Mouse (Mus musculus): Measurements from ENCODE around the gene Itgb4. TPM values are rescaled to one million over a fixed set of nuclear protein-coding genes. Genes with fewer than 3 reads are reported as not detected.

Itgb4 gene
- polyA plus RNA-seq, 1 experiment: 2.5 TPM

GRCm38 (mm10) chr11:115989686-115990085 lies 15.2 kb downstream of the Itgb4 start:
- TF ChIP-seq CTCF (IDR thresholded peaks at IDR 0.05; ENCODE audit: extremely low read depth, insufficient read depth, insufficient read length, insufficient replicate concordance): no peak
- no peak for TF ChIP-seq POLR2A (IDR thresholded peaks at IDR 0.05; ENCODE audit: low read depth, low read length)
- H3K4me3 ChIP-seq (ENCODE audit: extremely low read depth, insufficient read depth, insufficient read length): no peak overlapping the region
- DNase-seq (ENCODE audit: low read depth in 1 of 2, low spot score in 2 of 2): no peak
- no peak overlapping the region for H3K27ac ChIP-seq (ENCODE audit: insufficient read depth, low read length)
- no peaks in the 10 kb centered on the region for H3K4me1 ChIP-seq (ENCODE audit: control insufficient read depth, insufficient read depth, insufficient read length)
- 60% methylated on average over 15 of the region's 15 CpGs for WGBS
- no peaks in the 10 kb centered on the region for H3K27me3 ChIP-seq (ENCODE audit: control insufficient read depth, insufficient read depth, low read length)
- H3K36me3 ChIP-seq (ENCODE audit: control insufficient read depth, insufficient read depth, low read length): no peaks in the 10 kb centered on the region

- no peaks in the 10 kb centered on the region for H3K27me3 ChIP-seq (ENCODE audit: control insufficient read depth, insufficient read depth, low read length)
- DNase-seq (ENCODE audit: low read depth in 1 of 2, low spot score in 2 of 2): no peak
- H3K27ac ChIP-seq (ENCODE audit: insufficient read depth, low read length): no peak overlapping the region
- no peak overlapping the region for H3K4me3 ChIP-seq (ENCODE audit: extremely low read depth, insufficient read depth, insufficient read length)
- H3K4me1 ChIP-seq (ENCODE audit: control insufficient read depth, insufficient read depth, insufficient read length): no peaks in the 10 kb centered on the region
- no peaks in the 10 kb centered on the region for H3K36me3 ChIP-seq (ENCODE audit: control insufficient read depth, insufficient read depth, low read length)
- 82% methylated on average over 4 of the region's 4 CpGs for WGBS
- TF ChIP-seq POLR2A (IDR thresholded peaks at IDR 0.05; ENCODE audit: low read depth, low read length): no peak
- no peak for TF ChIP-seq CTCF (IDR thresholded peaks at IDR 0.05; ENCODE audit: extremely low read depth, insufficient read depth, insufficient read length, insufficient replicate concordance)
Observed at GRCm38 (mm10) chr11:115992098-115992497, 17.6 kb downstream of the Itgb4 start.

GRCm38 (mm10) chr11:115995256-115995655 lies 20.7 kb downstream of the Itgb4 start:
- no peaks in the 10 kb centered on the region for H3K27me3 ChIP-seq (ENCODE audit: control insufficient read depth, insufficient read depth, low read length)
- no peak for TF ChIP-seq POLR2A (IDR thresholded peaks at IDR 0.05; ENCODE audit: low read depth, low read length)
- no peak for TF ChIP-seq CTCF (IDR thresholded peaks at IDR 0.05; ENCODE audit: extremely low read depth, insufficient read depth, insufficient read length, insufficient replicate concordance)
- WGBS: 89% methylated on average over 3 of the region's 3 CpGs
- H3K4me3 ChIP-seq (ENCODE audit: extremely low read depth, insufficient read depth, insufficient read length): no peak overlapping the region
- H3K4me1 ChIP-seq (ENCODE audit: control insufficient read depth, insufficient read depth, insufficient read length): no peaks in the 10 kb centered on the region
- H3K36me3 ChIP-seq (ENCODE audit: control insufficient read depth, insufficient read depth, low read length): no peaks in the 10 kb centered on the region
- H3K27ac ChIP-seq (ENCODE audit: insufficient read depth, low read length): no peak overlapping the region
- DNase-seq (ENCODE audit: low read depth in 1 of 2, low spot score in 2 of 2): no peak

- no peak for DNase-seq (ENCODE audit: low read depth in 1 of 2, low spot score in 2 of 2)
- 82% methylated on average over 4 of the region's 4 CpGs for WGBS
- no peaks in the 10 kb centered on the region for H3K27me3 ChIP-seq (ENCODE audit: control insufficient read depth, insufficient read depth, low read length)
- TF ChIP-seq POLR2A (IDR thresholded peaks at IDR 0.05; ENCODE audit: low read depth, low read length) (no peak), CTCF (IDR thresholded peaks at IDR 0.05; ENCODE audit: extremely low read depth, insufficient read depth, insufficient read length, insufficient replicate concordance) (no peak)
- no peaks in the 10 kb centered on the region for H3K36me3 ChIP-seq (ENCODE audit: control insufficient read depth, insufficient read depth, low read length)
- H3K4me3 ChIP-seq (ENCODE audit: extremely low read depth, insufficient read depth, insufficient read length): no peak overlapping the region
- H3K27ac ChIP-seq (ENCODE audit: insufficient read depth, low read length): no peak overlapping the region
- H3K4me1 ChIP-seq (ENCODE audit: control insufficient read depth, insufficient read depth, insufficient read length): no peaks in the 10 kb centered on the region
Observed at GRCm38 (mm10) chr11:115997047-115997446, 22.5 kb downstream of the Itgb4 start.

DNA sequence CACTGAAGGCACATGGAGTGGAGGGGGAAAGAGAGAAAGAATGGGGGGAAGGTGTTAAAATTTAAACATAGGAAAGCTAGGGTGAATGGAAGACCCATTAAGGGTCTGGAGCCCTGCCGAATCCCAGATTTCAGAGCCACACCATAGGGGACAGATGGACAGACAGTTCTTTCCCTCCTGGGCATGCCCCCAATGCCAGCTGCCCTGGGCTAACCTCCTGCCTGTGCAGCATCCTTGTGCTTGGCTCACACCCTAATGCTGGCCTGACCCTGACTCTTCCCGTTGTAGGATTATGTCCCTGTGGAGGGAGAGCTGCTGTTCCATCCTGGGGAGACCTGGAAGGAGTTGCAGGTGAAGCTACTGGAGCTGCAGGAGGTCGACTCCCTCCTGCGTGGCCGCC lies 23.2 kb downstream of the Itgb4 start:
- Histone ChIP-seq H3K36me3 (ENCODE audit: control insufficient read depth, insufficient read depth, low read length) (no peaks in the 10 kb centered on the region), H3K27me3 (ENCODE audit: control insufficient read depth, insufficient read depth, low read length) (no peaks in the 10 kb centered on the region), H3K4me1 (ENCODE audit: control insufficient read depth, insufficient read depth, insufficient read length) (no peaks in the 10 kb centered on the region), H3K27ac (ENCODE audit: insufficient read depth, low read length) (no peak overlapping the region), H3K4me3 (ENCODE audit: extremely low read depth, insufficient read depth, insufficient read length) (no peak overlapping the region)
- WGBS: 87% methylated on average over 5 of the region's 5 CpGs
- no peak for TF ChIP-seq POLR2A (IDR thresholded peaks at IDR 0.05; ENCODE audit: low read depth, low read length)
- no peak for TF ChIP-seq CTCF (IDR thresholded peaks at IDR 0.05; ENCODE audit: extremely low read depth, insufficient read depth, insufficient read length, insufficient replicate concordance)
- no peak for DNase-seq (ENCODE audit: low read depth in 1 of 2, low spot score in 2 of 2)

DNA sequence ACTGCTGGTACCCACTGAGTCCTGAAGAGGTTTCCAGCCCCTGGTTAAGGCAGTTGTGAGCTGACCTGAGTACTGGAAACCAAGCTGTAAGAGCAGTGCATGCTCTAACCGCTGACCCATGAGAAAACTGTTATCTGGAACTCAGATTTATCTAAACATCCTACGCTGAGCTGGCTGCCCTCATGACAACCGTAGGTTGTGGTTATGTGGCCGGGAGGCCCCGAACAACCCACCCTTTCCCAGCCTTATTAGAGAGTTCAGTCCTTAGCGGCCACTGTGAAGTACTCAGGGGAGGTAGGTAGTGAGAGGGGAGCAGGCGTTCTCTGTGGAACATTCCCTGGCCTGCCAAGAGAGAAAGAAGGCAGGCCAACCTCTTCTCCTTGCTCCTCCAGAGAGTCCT lies 24.5 kb downstream of the Itgb4 start:
- Histone ChIP-seq H3K4me3 (ENCODE audit: extremely low read depth, insufficient read depth, insufficient read length) (no peak overlapping the region), H3K36me3 (ENCODE audit: control insufficient read depth, insufficient read depth, low read length) (no peaks in the 10 kb centered on the region), H3K27ac (ENCODE audit: insufficient read depth, low read length) (no peak overlapping the region), H3K4me1 (ENCODE audit: control insufficient read depth, insufficient read depth, insufficient read length) (no peaks in the 10 kb centered on the region), H3K27me3 (ENCODE audit: control insufficient read depth, insufficient read depth, low read length) (no peaks in the 10 kb centered on the region)
- TF ChIP-seq POLR2A (IDR thresholded peaks at IDR 0.05; ENCODE audit: low read depth, low read length) (no peak), CTCF (IDR thresholded peaks at IDR 0.05; ENCODE audit: extremely low read depth, insufficient read depth, insufficient read length, insufficient replicate concordance) (no peak)
- WGBS: 43% methylated on average over 7 of the region's 7 CpGs
- DNase-seq (ENCODE audit: low read depth in 1 of 2, low spot score in 2 of 2): no peak

- Histone ChIP-seq H3K27ac (ENCODE audit: insufficient read depth, low read length) (no peak overlapping the region), H3K36me3 (ENCODE audit: control insufficient read depth, insufficient read depth, low read length) (no peaks in the 10 kb centered on the region), H3K4me3 (ENCODE audit: extremely low read depth, insufficient read depth, insufficient read length) (no peak overlapping the region), H3K27me3 (ENCODE audit: control insufficient read depth, insufficient read depth, low read length) (no peaks in the 10 kb centered on the region), H3K4me1 (ENCODE audit: control insufficient read depth, insufficient read depth, insufficient read length) (peaks cover 2% of the 10 kb centered on the region; the same call in 1 of the 2 replicates)
- WGBS: 11% methylated on average over 14 of the region's 14 CpGs
- DNase-seq (ENCODE audit: low read depth in 1 of 2, low spot score in 2 of 2): peak; percentile 56 to 73
- TF ChIP-seq POLR2A (IDR thresholded peaks at IDR 0.05; ENCODE audit: low read depth, low read length) (no peak), CTCF (IDR thresholded peaks at IDR 0.05; ENCODE audit: extremely low read depth, insufficient read depth, insufficient read length, insufficient replicate concordance) (peak; percentile 56; the same call in 1 of the 2 replicates)
Observed at GRCm38 (mm10) chr11:115999538-116000143, 25.1 kb downstream of the Itgb4 start.
